Mouse (Mus musculus): ENCODE results near the gene Rhot2. TPM values are rescaled to one million over a fixed set of nuclear protein-coding genes. Genes with fewer than 3 reads are reported as not detected.
A peak's percentile ranks its signal among the peaks of the same experiment; 100 is the strongest.
"Not testable (repeated sequence)": the region's sequence is repeated elsewhere in the genome, so short reads cannot be mapped to it uniquely, and the experiment has no call there.

Gene Rhot2
- total RNA-seq, 2 experiments from 2014 or later, result 80.4 to 86.5 TPM

DNA sequence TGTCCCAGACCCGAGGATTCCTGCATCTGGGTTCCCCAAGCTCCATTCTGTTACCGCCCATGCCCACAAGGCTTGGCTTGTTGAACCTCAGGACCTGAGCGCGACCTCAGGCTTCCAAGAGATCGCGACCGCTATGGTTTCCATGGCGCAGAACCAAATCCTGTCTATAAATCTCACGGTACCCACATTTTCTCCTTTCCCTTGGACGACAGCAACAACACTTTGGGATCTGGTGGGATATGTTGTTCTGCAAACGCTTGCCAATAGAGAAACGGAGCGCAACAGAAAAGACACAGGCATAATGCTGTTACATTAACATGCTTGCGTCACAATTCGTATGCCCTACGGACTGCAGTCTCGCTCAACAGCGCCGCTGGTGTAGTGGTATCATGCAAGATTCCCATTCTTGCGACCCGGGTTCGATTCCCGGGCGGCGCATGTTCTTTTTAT is 30.1 kb upstream of the Rhot2 start, which contains the start of gene Mettl26:
Gene Mettl26 (plus strand): TSS at position 354 of the 450 bp plus-strand sequence.
- intact Hi-C loops (cut with DNase I), result loop anchor here (2.0 kb wide), 1 partner anchor 44 kb away; the partner anchor contains the start of gene Rab40c
- peak; percentile 94 to 97 for DNase-seq

DNA sequence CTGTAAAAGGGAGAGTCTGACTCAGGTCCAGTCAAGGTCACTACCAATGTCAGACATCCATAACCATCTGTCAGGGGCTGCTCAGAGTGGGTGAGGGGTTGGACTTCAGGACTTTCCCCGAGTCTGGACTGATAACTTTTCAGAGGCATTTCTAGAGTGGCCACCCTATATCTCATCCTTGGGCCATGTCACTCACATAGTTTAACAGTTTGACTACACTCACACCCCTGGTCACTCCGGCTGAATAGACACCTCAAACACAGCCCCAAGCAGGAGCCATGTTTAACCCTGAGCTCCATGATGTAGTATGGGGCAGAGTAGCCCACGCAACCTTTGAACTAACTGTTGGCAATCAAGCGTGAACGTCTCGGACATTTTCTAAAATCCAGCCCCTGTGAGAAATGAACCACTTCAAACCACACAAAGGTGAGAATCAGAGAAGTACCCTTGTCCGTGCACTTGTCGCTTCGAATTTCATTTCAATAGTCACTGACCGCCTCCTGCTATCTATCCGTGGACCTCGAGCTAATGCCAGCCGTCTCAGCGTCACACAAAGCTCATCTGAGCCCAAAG is 29.6 kb upstream of the Rhot2 start:
- intact Hi-C loops (cut with DNase I), result loop anchor here (2.0 kb wide), 1 partner anchor 45 kb away; the partner anchor contains the start of gene Rab40c
- no peak for DNase-seq

DNA sequence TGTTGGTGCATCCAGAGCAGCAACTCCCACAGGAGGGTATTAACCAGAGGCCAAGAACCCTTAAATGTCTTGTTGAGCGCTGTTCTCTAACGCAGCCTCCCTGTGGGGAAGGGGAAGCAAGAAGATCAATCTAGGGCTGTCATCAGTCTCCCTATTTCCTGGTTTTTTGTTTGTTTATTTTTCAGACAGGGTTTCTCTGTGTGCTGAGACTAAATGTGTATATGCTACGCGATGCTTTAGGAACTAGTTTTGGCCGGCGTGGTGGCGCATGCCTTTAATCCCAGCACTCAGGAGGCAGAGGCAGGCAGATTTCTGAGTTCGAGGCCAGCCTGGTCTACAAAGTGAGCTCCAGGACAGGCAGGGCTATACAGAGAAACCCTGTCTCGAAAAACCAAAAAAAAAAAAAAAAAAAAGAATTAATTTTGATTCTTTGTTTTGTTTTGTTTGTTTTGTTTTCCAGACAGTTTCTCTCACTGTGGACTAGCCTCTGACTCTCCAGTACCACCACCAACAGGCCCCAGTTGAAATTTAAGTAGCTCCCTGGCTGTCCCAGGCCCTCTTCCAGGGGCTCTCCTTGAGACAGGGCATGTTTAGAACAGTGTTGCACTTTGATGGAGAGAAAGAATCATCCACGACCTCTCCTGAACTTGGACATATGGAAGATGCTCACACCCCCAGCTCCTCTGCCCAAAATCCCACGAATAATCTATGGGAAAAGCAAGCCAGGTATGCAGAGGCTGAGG is 28.9 kb upstream of the Rhot2 start:
- intact Hi-C loops (cut with DNase I), result loop anchor here (2.0 kb wide), 1 partner anchor 45 kb away; the partner anchor contains the start of gene Rab40c
- no peak for DNase-seq

DNA sequence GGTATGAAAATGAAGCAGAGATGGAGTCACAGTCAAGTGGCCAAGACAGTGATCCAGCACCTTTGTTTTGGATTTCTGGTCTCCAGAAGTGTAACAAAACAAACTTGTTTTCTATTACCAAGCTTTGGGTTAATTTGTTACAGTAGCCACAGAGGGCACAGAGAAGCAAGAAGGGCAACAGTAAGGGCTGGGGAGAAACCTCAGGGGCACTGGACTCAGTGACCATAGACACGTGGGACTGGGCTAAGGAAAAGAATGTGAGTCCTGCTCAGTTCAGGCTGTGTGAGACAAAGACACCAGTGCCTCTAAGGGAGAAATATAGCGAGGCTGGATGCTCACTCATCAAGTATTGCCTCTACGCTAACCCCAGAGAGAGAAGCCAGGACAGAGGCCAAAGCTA is 28.0 kb upstream of the Rhot2 start:
- DNase-seq, result no peak
- intact Hi-C loops (cut with DNase I), result no loop called here

DNA sequence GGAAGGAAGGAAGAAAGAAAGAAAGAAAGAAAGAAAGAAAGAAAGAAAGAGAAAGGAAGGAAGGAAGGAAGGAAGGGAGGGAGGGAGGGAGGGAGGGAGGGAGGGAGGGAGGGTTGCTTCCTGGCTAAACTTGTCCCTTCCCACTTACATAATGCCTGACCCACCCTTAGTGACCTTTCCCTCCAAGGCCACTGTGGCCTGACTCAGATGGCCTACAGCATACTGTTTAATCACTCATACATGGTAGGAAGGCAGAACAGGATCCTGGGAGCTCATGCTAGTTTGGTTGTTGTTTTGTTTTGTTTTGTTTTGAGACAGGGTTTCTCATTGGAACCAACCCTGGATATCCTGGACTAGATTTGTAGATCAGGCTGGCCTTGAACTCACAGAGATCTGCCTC is 26.9 kb upstream of the Rhot2 start:
- DNase-seq; intact Hi-C loops (cut with DNase I): not testable (repeated sequence)

DNA sequence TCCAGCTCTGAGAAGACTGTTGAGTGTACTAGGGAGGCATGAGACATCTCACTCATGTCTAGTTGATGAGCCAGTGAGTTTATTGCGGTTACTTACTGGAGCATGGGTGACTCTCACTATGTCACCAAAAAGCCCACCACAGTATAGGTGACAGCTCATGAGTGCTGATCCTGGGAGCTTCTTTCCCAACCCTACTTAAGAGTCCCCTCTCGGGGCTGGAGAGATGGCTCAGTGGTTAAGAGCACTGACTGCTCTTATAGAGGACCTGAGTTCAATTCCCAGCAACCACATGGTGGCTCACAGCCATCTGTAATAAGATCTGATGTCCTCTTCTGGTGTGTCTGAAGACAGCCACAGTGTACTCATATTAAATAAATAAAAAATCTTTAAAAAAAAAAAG is 25.3 kb upstream of the Rhot2 start:
- DNase-seq, result no peak

DNA sequence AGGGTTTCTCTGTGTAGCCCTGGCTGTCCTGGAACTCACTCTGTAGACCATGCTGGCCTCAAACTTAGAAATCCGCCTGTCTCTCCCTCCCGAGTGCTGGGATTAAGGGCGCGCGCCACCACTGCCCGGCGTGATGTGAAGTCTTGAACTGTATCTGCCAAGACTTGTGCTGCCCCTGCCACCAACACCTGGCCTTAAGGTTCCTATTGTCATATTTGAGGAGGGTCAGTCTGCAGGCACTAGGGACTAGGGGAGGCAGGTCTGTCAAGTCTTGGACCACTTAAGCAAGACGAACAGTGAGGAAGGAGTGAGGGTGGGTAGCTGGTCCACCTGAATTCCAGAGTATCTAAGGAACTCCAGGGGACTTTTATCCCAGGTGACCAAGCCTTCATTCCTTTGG is 24.8 kb upstream of the Rhot2 start:
- intact Hi-C loops (cut with DNase I), result no loop called here
- no peak for DNase-seq

More for the DNA sequence above, 25.3 kb upstream of the Rhot2 start:
- intact Hi-C loops (cut with DNase I), result no loop called here

DNA sequence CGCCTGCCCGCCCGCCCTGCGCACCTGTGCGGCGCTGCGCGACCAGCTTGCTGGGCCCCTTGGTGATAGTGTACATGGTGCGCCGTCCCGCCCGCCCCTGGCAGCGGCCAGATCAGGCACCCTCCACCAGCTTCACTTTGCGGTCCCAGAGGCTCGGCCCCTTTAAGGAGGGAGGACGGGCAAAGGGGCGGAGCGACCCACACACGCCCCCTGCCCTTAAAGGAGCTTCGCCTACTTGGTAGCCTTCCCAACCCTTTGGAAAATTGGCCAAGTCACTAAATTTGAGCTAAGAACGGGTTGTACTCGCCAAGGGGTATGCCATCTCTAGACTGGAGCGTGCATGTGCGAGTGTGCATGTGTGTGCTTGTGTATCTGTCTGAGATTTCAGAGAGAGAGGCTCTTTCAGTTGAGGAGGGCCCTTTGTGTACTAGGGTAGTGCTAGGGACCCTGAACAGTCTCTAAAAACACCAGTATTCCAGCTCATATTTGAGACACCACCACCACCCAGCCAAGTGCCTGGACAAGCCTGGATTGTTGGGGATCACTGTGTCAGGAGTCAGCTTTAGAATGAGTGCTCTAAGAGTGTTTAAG is 24.0 kb upstream of the Rhot2 start, which contains the start of gene Mcrip2:
Gene Mcrip2 (minus strand): TSS at position 164 of the 591 bp plus-strand sequence.
- intact Hi-C loops (cut with DNase I), result no loop called here
- DNase-seq, result peak; percentile 87

DNA sequence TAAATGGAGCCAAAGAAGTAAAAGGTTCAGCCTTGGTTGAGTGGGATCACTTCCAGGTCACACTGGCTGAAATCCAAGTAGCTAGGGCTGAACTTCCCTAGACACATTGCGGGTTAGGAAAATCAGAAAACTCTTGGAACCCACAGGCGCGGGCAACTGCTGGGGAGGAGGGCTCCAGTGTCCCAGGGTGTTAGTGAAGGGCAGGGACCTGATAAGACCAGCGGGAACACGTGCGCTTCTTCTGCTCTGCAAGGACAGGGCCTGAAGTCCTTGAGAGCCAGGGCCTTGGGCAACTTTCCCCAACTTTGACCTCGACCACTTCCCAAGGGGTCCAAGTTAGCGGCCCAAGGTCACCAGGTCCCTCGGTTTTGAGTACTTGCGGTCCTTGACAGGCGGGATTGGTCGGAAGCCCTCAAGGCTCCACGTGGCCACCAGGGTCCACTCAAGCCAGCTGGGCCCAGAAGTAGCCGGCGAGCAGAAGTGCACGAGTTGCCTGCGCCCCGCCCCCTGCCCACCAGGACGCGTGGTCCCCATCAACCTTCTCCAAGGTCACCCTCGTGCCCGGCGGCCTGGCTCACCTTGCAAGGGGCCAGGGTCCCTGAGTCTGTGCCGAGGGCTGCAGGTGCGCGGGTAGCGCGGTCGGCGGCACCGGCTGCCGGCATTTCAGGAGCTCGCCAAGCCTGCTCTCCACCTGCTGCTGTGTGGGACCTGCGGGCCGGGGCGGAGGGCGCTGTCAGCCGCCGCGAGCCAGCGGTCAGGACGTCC is 23.4 kb upstream of the Rhot2 start:
- intact Hi-C loops (cut with DNase I), result no loop called here
- DNase-seq, result peak; percentile 72 to 82

DNA sequence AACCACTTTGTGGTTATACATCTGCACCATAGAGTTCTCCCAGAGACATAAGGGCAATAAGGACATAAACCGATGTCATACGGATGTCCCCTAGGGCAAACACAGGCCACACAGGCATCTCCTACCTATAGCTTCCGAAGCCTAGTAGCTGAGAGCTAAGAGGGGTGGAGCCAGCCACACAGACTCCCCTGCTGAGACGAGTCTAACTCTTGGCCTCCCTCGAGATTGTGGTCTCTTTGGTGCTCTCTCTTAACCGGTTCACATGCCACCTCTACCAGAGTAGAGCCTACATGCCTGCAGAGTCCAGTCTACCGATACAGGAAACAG is 22.8 kb upstream of the Rhot2 start:
- intact Hi-C loops (cut with DNase I), result no loop called here
- DNase-seq, result no peak

DNA sequence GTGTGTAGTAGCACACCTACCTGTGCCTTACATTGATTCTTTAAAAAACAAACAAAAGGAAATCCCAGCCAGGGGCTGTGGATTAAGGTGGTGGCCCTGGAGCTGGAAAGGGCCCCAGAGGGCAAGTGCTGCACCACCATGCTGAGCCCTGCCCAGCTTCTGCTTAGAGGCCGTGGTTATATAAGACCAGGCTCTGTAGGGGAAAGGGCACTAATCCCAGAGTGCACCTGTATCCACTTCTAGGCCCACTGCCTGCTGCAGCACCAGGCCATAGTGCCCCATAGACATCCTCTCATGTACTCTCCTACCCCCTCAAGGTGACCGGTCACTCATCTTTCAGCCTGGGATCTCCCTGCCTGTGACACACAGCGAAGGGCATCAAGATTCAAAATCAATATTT is 21.5 kb upstream of the Rhot2 start:
- intact Hi-C loops (cut with DNase I), result no loop called here

DNA sequence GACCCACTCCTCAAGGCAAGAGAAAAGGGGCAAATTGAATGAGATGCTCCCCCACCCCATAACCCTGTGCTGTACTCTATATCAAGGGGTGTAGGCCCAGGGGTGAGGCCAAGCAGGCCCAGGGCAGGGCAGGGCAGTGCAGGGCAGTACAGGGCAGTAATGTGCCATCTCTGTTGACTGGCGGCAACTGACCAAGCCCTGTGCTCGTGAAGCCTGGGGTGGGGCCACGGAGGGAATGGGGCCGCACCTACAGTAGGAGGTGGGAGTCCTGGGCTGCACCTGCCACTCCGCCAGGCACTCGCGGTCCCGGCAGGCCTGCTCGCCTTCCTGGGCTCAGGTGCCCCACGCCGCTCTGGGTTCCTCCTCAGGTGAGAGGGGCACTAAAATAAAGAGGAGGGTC is 20.6 kb upstream of the Rhot2 start:
- intact Hi-C loops (cut with DNase I), result no loop called here
- no peak for DNase-seq

More for the DNA sequence above, 21.5 kb upstream of the Rhot2 start:
- no peak for DNase-seq

DNA sequence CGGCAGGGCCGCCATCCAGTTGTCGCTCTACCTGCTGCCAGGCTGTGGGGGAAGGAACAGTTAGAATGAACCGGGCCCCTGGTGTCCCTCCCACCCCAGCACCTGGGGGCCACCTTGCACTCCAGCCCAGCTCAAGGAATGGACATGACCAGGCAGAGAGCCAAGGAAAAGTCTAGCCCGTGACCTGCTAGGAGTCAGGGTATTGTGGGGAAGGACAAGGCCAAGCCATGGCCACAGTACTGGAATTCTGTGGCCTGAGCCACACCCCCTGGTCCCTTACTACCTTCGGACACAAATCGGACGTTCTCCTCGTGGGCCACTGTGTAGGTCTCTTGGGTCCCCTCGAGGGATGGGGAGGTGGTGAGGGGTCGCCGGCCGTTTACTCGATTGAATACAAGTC is 19.7 kb upstream of the Rhot2 start:
- intact Hi-C loops (cut with DNase I), result no loop called here

DNA sequence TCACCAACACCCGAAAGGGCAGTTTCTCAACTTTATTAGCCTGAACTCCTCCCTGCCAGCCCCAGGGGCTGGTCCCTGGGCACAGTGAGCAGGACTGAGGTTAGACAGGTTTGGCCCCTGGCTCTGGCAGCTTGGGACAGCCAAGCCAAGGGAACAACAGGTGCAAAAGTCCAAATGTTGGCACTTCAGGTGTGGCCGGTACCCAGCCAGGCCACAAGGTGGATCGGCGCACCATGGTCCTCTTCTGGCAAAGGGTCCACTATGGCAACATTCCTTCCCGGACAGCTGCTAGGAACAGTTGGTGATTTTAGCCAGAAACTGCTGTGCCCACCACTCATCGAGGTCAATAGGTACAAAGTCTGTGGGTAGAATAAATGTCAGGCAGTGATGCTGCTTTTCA is 19.0 kb upstream of the Rhot2 start:
- no peak for DNase-seq
- intact Hi-C loops (cut with DNase I), result no loop called here

More for the DNA sequence above, 19.7 kb upstream of the Rhot2 start:
- DNase-seq, result no peak

DNA sequence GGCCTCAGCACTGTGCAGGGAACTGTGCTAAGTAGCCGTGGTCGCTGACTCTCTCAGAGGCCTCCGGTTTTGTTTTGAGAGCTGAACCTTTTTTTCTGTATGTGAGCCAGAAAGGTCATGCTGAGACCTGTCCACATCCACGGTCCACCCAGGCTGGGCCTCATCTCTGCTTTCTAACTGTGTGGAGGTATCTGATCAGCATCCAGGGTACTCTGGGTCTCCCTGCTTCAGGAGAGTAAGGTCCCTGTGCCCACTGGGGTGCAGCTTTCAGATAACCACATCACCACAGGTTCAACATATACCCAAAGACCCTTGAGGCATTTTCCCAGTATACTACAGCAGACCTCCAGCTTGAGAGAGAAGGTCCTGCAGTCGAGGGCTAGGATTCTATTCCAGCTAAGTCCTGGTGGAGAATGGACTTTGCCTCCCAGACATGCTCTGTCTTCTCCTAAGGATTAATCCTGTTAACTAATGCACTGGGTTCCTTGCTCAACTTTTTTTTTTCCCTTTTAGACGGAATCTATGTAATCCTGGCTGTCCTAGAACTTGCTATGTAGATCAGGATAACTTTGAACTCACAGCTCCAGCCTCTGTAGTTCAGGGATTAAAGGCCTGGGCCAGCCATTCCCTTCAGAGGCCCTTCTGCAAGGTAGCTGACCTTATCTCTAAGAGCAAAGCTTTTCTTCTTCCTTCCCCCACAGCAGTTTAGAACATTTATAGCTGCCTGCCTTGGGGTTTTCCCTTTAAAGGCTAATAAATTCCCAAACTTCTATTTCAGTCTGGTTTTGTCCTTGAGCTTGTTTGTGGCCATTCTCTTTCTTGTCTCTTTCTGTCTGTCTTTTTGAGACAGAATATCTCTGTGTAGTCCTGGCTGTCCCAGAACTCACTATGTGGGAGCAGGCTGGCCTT is 17.3 kb upstream of the Rhot2 start:
- DNase-seq, result no peak
- intact Hi-C loops (cut with DNase I), result no loop called here

DNA sequence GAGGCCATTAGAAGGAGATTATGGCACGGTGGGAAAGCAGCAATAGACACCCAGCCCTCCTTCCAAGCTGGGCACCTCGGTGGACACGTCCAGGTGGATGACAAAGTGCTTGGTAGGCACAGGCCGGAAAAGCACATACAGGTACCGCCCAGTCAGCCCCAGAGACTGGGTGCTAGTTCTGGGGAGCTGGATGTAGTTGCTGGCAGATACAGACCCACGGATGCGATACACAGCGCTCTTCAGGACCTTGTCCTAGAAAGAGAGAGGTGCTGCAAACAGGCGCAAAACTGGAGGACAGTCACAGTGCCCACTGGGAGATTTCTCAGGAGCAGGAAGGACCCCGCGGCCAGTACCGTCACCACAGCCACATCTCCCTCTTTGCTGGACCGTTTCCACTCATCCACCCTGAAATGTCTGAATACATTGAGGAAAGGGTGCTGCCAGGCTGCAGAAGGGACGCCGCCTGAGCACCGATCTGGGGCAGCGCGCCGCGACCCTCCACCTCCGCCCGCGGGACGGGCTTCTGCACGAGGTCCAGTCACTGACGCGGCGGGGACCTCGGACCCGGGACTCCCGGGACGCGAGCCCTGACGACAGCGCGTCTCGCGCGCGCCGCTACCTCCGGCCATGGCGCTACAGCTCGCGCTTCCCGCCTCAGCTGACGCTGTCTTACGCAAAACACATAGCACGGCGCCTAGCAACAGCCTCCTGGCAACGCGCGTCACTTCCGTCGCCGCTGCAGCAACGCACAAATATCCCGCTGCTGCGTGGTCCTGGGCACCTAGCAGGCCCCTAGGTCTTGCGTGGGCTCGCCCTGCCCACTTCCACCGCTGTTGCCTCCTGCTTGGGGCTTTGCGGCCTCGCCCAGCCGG is 16.4 kb upstream of the Rhot2 start, which contains the start of gene Wdr90:
Gene Wdr90 (minus strand): TSS at position 670 of the 872 bp plus-strand sequence.
- intact Hi-C loops (cut with DNase I), result no loop called here

DNA sequence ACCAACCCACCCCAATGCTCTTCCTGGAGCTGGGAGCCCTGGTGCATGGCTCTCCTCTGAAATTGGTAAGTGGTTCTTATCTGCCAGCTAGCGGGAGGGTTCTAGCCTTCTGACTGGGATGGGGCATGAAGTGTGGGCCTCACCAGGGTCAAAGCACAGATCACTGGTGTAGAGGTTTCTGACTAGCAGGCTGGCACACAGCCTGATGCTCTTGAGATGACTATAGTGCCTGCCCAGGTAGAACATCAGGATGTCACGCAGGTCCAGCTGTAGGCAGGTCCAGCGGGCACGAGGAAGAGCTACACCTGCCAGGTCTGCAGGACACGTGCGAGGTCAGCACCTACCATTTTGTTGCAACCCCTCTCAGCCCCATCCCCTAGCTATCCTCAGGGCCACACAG is 15.6 kb upstream of the Rhot2 start:
- intact Hi-C loops (cut with DNase I), result no loop called here
- no peak for DNase-seq

More for the DNA sequence above, 16.4 kb upstream of the Rhot2 start, which contains the start of gene Wdr90:
- DNase-seq, result peak; percentile 93

DNA sequence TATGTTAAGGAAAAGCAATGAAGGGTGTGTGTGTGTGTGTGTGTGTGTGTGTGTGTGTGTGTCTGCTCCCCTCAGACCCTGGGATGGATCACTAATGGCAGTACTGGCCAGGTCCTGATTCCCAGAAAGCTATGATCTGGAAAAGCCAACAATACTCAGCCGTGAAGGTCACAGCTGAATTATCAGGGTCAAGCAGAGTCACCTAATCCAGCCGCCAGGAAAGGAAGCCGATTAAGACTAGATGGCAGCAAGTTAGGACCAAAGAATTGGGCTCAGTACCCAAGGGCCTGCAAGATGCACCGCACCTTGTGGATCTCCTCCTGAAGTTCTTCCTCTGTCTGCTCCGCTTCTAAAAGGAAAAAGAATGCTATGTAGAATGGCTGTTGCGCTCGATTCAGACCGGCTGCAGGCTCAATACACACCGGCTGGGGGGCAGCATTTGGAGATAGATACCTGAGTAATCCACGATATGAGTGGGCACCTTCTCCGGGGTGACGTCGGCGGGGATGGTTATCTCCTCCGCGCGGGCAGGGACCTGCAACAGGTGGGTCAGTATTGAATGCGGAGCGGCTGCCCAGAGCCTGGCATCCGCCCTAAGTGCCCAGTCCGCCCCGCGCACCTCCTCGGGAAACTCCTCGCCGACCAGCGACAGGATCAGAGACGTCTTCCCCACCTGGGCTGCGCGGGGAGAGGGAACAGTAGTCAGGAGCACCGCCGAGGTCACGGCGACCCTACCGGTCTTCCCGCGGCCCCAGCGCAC is 835 bp downstream of the Rhot2 start:
- no peak for DNase-seq
- intact Hi-C loops (cut with DNase I), result no loop called here
